ENCODE assay signal across 13 mouse cellular contexts in the genomic region with DNA sequence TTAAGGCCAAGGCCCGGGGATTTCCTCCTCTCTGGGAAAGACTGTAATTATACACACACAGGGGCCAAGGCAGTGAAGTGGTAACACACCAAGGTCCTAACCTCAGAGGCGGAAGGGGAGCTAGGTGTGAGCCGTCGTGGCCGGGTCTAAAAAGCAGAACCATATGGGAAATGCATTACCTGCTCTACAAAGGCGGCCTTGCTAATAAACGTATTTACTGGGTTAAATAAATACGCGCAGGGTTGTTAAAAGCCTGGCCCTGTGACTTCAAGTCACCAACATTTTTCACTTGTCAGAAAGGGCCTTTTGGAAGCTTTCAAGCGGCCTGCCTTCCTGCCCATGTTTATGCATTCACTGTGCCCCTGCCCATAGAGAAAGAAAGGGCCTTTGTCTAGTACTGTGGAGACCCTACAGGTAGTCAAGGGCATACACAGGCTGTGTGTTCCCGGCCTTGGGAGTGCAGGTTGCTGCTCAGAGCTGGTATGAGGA.
DNase-seq lines count a peak whose midpoint lies in the region; ATAC-seq lines count a peak whose summit lies in the region.
"Had no signal": no experiment of that assay in that cellular context is flagged by ENCODE, and none has a peak within 500 bp of the region (broad histone marks: within the 10 kb centered on the region; RNA-seq: fewer than 3 reads in every experiment).

No protein-coding gene starts in this region.

- H3K27me3 ChIP-seq in heart, embryonic 10.5 days (ENCODE audit: insufficient read depth, poor library complexity, severe bottlenecking) = no peaks in the 10 kb centered on the region
- no peaks in the 10 kb centered on the region for H3K27me3 ChIP-seq in limb, embryonic 11.5 days (ENCODE audit: control insufficient read depth, insufficient read depth, low read length)
- no peaks in the 10 kb centered on the region for H3K27me3 ChIP-seq in forebrain, embryonic 13.5 days

- peaks cover 43% of the 10 kb centered on the region for H3K4me1 ChIP-seq in heart, embryonic 10.5 days
- H3K4me1 ChIP-seq in limb, embryonic 11.5 days (ENCODE audit: control insufficient read depth, insufficient read depth, low read length) = peaks cover 39% of the 10 kb centered on the region
- H3K4me1 ChIP-seq in forebrain, embryonic 13.5 days = peaks cover 20% of the 10 kb centered on the region

- peak; percentile 89 for ATAC-seq in limb, embryonic 11.5 days (ENCODE audit: insufficient number of reproducible peaks, low FRiP score, low TSS enrichment, low read depth)
- ATAC-seq in forebrain, embryonic 13.5 days = no peak

- H3K4me3 ChIP-seq in heart, embryonic 10.5 days = no peak overlapping the region
- no peak overlapping the region for H3K4me3 ChIP-seq in limb, embryonic 11.5 days (ENCODE audit: low read depth, low read length)
- H3K4me3 ChIP-seq in forebrain, embryonic 13.5 days = no peak overlapping the region

- no peaks in the 10 kb centered on the region for H3K9me3 ChIP-seq in heart, embryonic 10.5 days
- H3K9me3 ChIP-seq in limb, embryonic 11.5 days (ENCODE audit: control insufficient read depth, low read length) = no peaks in the 10 kb centered on the region
- no peaks in the 10 kb centered on the region for H3K9me3 ChIP-seq in forebrain, embryonic 13.5 days (replicated peaks)

- WGBS in heart, embryonic 10.5 days = 79% methylated on average over 11 of the region's 11 CpGs
- 7% methylated on average over 11 of the region's 11 CpGs for WGBS in limb, embryonic 11.5 days
- WGBS in forebrain, embryonic 13.5 days = 58% methylated on average over 11 of the region's 11 CpGs

- H3K9ac ChIP-seq in limb, embryonic 11.5 days (ENCODE audit: low read length) = no peak overlapping the region
- no peak overlapping the region for H3K9ac ChIP-seq in forebrain, embryonic 13.5 days

- H3K4me2 ChIP-seq in limb, embryonic 11.5 days (ENCODE audit: low read depth, severe bottlenecking) = peak overlapping the region; percentile 13; the same call in 1 of the 2 replicates
- H3K4me2 ChIP-seq in forebrain, embryonic 13.5 days = no peak overlapping the region

- DNase-seq in heart, embryonic 10.5 days (ENCODE audit: low spot score) = peak; percentile 60
- DNase-seq in heart, adult 9 months (ENCODE audit: low spot score in 2 of 2) = no peak
- peak; percentile 21 for DNase-seq in kidney, postnatal 10 days
- no peak for DNase-seq in kidney, postnatal 36 days
- DNase-seq in embryo, embryonic 10 days (ENCODE audit: low spot score) = peak; percentile 71
- peak; percentile 86 for DNase-seq in limb, embryonic 11.5 days (ENCODE audit: low spot score)
- no peak for DNase-seq in adrenal gland, postnatal 4 days (ENCODE audit: low spot score in 2 of 2)
- DNase-seq: adrenal gland, postnatal 14 days; cerebellum, postnatal 25 days; kidney, adult 18-20 months; right cerebral cortex, postnatal 14 days; thymus, adult 18-20 months had no signal

- no peaks in the 10 kb centered on the region for H3K36me3 ChIP-seq in heart, embryonic 10.5 days
- H3K36me3 ChIP-seq in limb, embryonic 11.5 days (ENCODE audit: control insufficient read depth, insufficient read depth, low read length) = no peaks in the 10 kb centered on the region
- no peaks in the 10 kb centered on the region for H3K36me3 ChIP-seq in forebrain, embryonic 13.5 days (ENCODE audit: poor library complexity, severe bottlenecking)

- peak overlapping the region; percentile 42 for H3K27ac ChIP-seq in heart, embryonic 10.5 days
- peak overlapping the region; percentile 81 for H3K27ac ChIP-seq in limb, embryonic 11.5 days (replicated peaks; ENCODE audit: low read depth, low read length)
- no peak overlapping the region for H3K27ac ChIP-seq in forebrain, embryonic 13.5 days

Comparison
In these comparisons a context has a peak if more than half of its experiments do, and no peak if none do; other contexts are left out.
1. DNase-seq: peak in heart, embryonic 10.5 days (single experiment), kidney, postnatal 10 days (single experiment), embryo, embryonic 10 days (single experiment) and limb, embryonic 11.5 days (single experiment); none in heart, adult 9 months (0 of 2), kidney, postnatal 36 days (0 of 2) and adrenal gland, postnatal 4 days (0 of 2).